Mouse (Mus musculus) limb, embryonic 13.5 days (tissue): ENCODE results near the gene Rprd2. TPM values are rescaled to one million over a fixed set of nuclear protein-coding genes. Genes with fewer than 3 reads are reported as not detected.
"Not testable (repeated sequence)": the region's sequence is repeated elsewhere in the genome, so short reads cannot be mapped to it uniquely, and the experiment has no call there.

Source experiments
- ATAC-seq: fragments of 200-750 bp; cut with Nextera tagmentation; 2 replicates; pipeline ENCODE4 v1.8.0; 2017; ENCODE audit warnings: low read depth, moderate number of reproducible peaks, moderate TSS enrichment; ENCODE audit not compliant: low FRiP score
- H3K27ac ChIP-seq: fragments of 300-500 bp; sonication (generic); 2 replicates; pipeline ENCODE4 v1.5.1; 2015; ENCODE audit warnings: inconsistent platforms, mild to moderate bottlenecking, moderate library complexity
- H3K27me3 ChIP-seq: fragments of 300-500 bp; sonication (generic); 2 replicates; pipeline ENCODE4 v1.6.1; 2015; ENCODE audit warnings: mild to moderate bottlenecking, inconsistent platforms
- H3K36me3 ChIP-seq: fragments of 300-500 bp; sonication (generic); 2 replicates; pipeline ENCODE4 v1.6.1; 2015; ENCODE audit warnings: inconsistent platforms, mild to moderate bottlenecking, moderate library complexity
- H3K4me1 ChIP-seq: fragments of 300-500 bp; sonication (generic); 2 replicates; pipeline ENCODE4 v1.6.1; 2015; ENCODE audit warnings: inconsistent platforms
- H3K4me2 ChIP-seq: fragments of 300-500 bp; sonication (generic); replicated peaks from 2 replicates; pipeline ENCODE4 v1.6.1; 2015; ENCODE audit warnings: inconsistent platforms, mild to moderate bottlenecking, moderate library complexity
- H3K4me3 ChIP-seq: fragments of 300-500 bp; sonication (generic); 2 replicates; pipeline ENCODE4 v1.5.1; 2015; ENCODE audit warnings: moderate library complexity, mild to moderate bottlenecking, inconsistent platforms
- H3K9ac ChIP-seq: fragments of 300-500 bp; sonication (generic); 2 replicates; pipeline ENCODE4 v1.6.1; 2015; ENCODE audit warnings: mild to moderate bottlenecking, inconsistent platforms
- H3K9me3 ChIP-seq: fragments of 300-500 bp; sonication (generic); 2 replicates; pipeline ENCODE4 v1.6.1; 2016; ENCODE audit warnings: inconsistent platforms
- WGBS: fragments of 180-500 bp; shearing (Covaris S2); methylation state at CpG from one replicate; pipeline ENCODE4 v1.1.7; 2015; 5-methylcytosine and 5-hydroxymethylcytosine counted together
- polyA plus RNA-seq: library from polyadenylated mRNA; unstranded; fragments of >200 nt; fragmentation: Nextera tagmentation; extraction: Ambion mirVana; gene quantifications from 2 replicates; pipeline ENCODE4 v1.2.1, GENCODE M21; 2015

The Rprd2 gene
- polyA plus RNA-seq, 1 experiment from 2014 or later: 22.3 TPM

GRCm38 (mm10) chr3:95808384-95808783 lies 10.3 kb downstream of the Rprd2 start:
- Histone ChIP-seq H3K9ac (no peak overlapping the region), H3K36me3 (peaks cover 28% of the 10 kb centered on the region), H3K4me3 (no peak overlapping the region), H3K4me2 (no peak overlapping the region), H3K9me3 (no peaks in the 10 kb centered on the region), H3K27me3 (no peaks in the 10 kb centered on the region), H3K4me1 (no peaks in the 10 kb centered on the region), H3K27ac (no peak overlapping the region)
- WGBS: 66% methylated on average over 2 of the region's 2 CpGs
- ATAC-seq: no peak

GRCm38 (mm10) chr3:95807630-95808029 lies 11.0 kb downstream of the Rprd2 start:
- not testable (repeated sequence) for H3K9ac ChIP-seq, ATAC-seq, H3K9me3 ChIP-seq, H3K4me1 ChIP-seq, H3K4me2 ChIP-seq, H3K4me3 ChIP-seq, H3K27me3 ChIP-seq, H3K27ac ChIP-seq
- 81% methylated on average over 6 of the region's 6 CpGs for WGBS
- H3K36me3 ChIP-seq: peaks cover 28% of the 10 kb centered on the region

DNA sequence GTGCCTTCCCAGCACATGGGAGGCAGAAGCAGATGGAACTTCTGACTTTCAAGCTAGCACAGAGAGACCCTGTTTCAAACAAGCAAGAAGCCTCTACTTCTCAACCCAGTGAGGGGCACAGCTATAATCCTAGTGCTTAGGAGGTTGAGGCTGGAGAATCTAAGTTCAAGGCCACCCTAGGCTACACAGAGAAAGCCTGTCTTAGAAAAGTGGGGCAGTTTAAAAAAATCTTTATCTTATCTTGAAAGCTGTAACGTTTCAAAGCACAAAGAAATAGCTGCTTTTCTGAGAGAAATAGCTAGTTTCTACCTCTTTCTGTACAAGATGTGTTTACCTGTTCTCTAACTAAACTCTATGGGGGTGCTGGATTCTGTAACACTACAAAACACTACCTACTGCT lies 12.0 kb downstream of the Rprd2 start:
- Histone ChIP-seq H3K4me2 (no peak overlapping the region), H3K36me3 (peaks cover 30% of the 10 kb centered on the region), H3K4me1 (no peaks in the 10 kb centered on the region), H3K9me3 (no peaks in the 10 kb centered on the region), H3K9ac (no peak overlapping the region), H3K27ac (no peak overlapping the region), H3K27me3 (no peaks in the 10 kb centered on the region), H3K4me3 (no peak overlapping the region)
- ATAC-seq: no peak
- 95% methylated on average over 1 of the region's 1 CpGs for WGBS

DNA sequence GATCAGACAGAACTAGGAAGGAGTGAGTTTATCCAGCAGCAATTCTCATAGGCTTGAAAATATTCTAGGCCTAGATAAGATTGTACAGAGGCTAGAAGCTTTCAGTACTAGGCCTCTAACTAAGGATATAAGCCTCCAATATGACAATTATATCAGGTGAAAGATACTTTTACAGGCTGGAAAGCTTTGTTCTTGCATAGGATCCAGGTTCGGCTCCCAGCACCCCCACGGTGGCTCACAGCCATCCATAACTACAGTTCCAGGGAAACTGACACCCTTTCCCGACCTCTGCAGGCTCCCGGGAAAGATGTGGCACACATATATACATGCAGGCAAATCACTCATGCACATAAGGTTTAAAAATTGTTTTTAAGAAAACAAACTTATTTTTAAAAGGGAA lies 14.8 kb downstream of the Rprd2 start:
- WGBS: 95% methylated on average over 4 of the region's 4 CpGs
- Histone ChIP-seq H3K9ac (no peak overlapping the region), H3K36me3 (peaks cover 32% of the 10 kb centered on the region), H3K9me3 (no peaks in the 10 kb centered on the region), H3K4me2 (no peak overlapping the region), H3K27ac (no peak overlapping the region), H3K4me1 (no peaks in the 10 kb centered on the region), H3K4me3 (no peak overlapping the region), H3K27me3 (no peaks in the 10 kb centered on the region)
- ATAC-seq: no peak

- Histone ChIP-seq H3K27ac (no peak overlapping the region), H3K9ac (no peak overlapping the region), H3K4me3 (no peak overlapping the region), H3K36me3 (peaks cover 11% of the 10 kb centered on the region), H3K4me1 (no peaks in the 10 kb centered on the region), H3K4me2 (no peak overlapping the region), H3K27me3 (no peaks in the 10 kb centered on the region), H3K9me3 (no peaks in the 10 kb centered on the region)
- WGBS: 86% methylated on average over 4 of the region's 4 CpGs
- no peak for ATAC-seq
Observed at GRCm38 (mm10) chr3:95798756-95799155, 19.9 kb downstream of the Rprd2 start.

- Histone ChIP-seq H3K36me3 (peaks cover 1% of the 10 kb centered on the region), H3K9me3 (no peaks in the 10 kb centered on the region), H3K9ac (no peak overlapping the region), H3K4me2 (no peak overlapping the region), H3K4me1 (no peaks in the 10 kb centered on the region), H3K27ac (no peak overlapping the region), H3K4me3 (no peak overlapping the region), H3K27me3 (no peaks in the 10 kb centered on the region)
- WGBS: 86% methylated on average over 1 of the region's 1 CpGs
- ATAC-seq: no peak
Observed at GRCm38 (mm10) chr3:95794299-95794698, 24.4 kb downstream of the Rprd2 start.

GRCm38 (mm10) chr3:95793662-95794061 lies 25.0 kb downstream of the Rprd2 start:
- Histone ChIP-seq H3K4me3 (no peak overlapping the region), H3K4me1 (no peaks in the 10 kb centered on the region), H3K27ac (no peak overlapping the region), H3K36me3 (peaks cover 5% of the 10 kb centered on the region), H3K4me2 (no peak overlapping the region), H3K9me3 (no peaks in the 10 kb centered on the region), H3K27me3 (no peaks in the 10 kb centered on the region), H3K9ac (no peak overlapping the region)
- WGBS: 76% methylated on average over 2 of the region's 2 CpGs
- ATAC-seq: no peak

DNA sequence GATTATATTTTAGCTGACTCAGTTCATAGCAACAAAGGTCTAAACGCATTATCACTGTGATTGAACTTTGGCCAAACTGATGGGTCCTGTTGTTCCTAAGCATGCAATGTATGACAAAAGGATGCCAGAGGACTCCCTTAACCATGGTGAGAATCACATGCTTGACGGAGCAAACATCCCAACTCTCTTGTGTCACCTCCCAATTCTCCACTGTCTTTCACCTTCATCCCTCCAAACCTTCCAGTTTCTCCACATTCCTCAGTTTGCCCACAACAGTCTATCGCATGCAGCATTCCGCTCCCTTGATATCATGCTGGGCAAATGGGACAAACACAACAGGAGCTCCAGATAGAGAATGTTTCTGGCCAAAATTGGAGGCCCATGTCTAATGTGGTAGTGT lies 33.2 kb downstream of the Rprd2 start:
- no peak for ATAC-seq
- 87% methylated on average over 4 of the region's 4 CpGs for WGBS
- Histone ChIP-seq H3K4me3 (no peak overlapping the region), H3K36me3 (peaks cover 76% of the 10 kb centered on the region), H3K27me3 (no peaks in the 10 kb centered on the region), H3K9ac (no peak overlapping the region), H3K4me2 (no peak overlapping the region), H3K27ac (no peak overlapping the region), H3K4me1 (no peaks in the 10 kb centered on the region), H3K9me3 (no peaks in the 10 kb centered on the region)

DNA sequence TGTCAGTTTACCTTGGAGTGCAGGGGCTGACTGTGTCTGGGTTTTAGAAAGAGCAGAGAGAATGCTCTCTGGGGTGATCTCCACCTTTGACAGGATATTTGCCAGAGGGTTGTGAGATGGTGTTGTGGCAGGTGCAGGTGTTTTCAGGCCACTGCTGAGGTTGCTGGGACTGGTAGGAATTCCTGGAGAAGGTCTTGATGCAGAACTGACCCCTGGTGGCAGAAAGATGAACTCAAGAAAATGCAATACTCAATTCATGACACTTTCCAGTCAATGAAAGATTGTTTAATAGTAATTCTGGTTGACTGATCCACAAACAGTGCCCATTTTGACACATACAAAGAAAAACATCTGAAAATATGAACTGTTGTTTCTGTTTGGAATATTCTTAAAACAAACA lies 46.7 kb downstream of the Rprd2 start:
- Histone ChIP-seq H3K9ac (no peak overlapping the region), H3K36me3 (peaks cover 78% of the 10 kb centered on the region), H3K4me1 (no peaks in the 10 kb centered on the region), H3K4me2 (no peak overlapping the region), H3K4me3 (no peak overlapping the region), H3K27me3 (no peaks in the 10 kb centered on the region), H3K27ac (no peak overlapping the region), H3K9me3 (no peaks in the 10 kb centered on the region)
- no peak for ATAC-seq

DNA sequence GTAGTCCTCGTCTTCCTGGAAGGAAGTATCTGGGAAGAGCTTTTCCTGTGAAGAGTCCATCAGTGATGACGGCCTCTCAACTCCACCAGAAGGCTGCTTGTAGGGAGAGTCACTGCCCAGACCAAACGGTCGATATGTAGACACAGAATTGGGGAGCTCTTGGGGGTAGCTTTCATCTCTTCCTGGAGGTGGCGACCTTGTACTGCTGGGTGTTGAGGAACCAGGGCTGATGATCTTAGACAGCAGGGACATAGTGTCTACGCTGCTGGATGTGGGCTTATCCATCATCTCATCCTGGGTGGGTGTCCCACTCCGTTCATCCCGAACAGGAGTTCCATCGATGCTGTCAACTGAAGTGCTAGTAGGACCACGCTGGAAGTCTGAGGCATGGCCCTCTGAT lies 53.1 kb downstream of the Rprd2 start:
- Histone ChIP-seq H3K4me3 (no peak overlapping the region), H3K27ac (no peak overlapping the region), H3K9me3 (no peaks in the 10 kb centered on the region), H3K4me1 (no peaks in the 10 kb centered on the region), H3K36me3 (peaks cover 70% of the 10 kb centered on the region), H3K9ac (no peak overlapping the region), H3K4me2 (no peak overlapping the region), H3K27me3 (no peaks in the 10 kb centered on the region)
- WGBS: 93% methylated on average over 10 of the region's 10 CpGs
- no peak for ATAC-seq

DNA sequence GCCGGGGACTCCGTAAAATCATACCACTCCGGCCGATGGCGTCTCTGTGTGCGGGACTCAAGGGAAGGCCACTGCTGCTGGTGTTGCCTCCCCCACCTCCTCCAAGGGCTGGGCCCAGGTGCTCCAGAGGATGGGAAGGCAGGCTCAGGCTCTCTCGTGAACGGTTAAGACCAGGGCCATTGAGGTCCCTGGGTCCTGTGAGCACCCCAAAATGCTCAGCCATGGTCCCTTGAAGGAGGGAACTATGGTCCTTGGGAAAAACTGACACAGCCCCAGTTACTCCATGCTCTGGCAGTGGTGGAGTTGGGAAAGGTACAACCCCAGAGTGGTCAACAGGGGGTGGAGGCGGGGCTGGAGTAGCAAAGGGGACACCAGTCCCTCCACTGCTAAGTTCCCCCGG lies 54.9 kb downstream of the Rprd2 start:
- H3K9me3 ChIP-seq: no peaks in the 10 kb centered on the region

GRCm38 (mm10) chr3:95762961-95763360 lies 55.7 kb downstream of the Rprd2 start:
- no peak for ATAC-seq
- Histone ChIP-seq H3K4me3 (no peak overlapping the region), H3K36me3 (peaks cover 51% of the 10 kb centered on the region), H3K4me1 (no peaks in the 10 kb centered on the region), H3K27me3 (no peaks in the 10 kb centered on the region), H3K9ac (no peak overlapping the region), H3K4me2 (no peak overlapping the region), H3K9me3 (no peaks in the 10 kb centered on the region), H3K27ac (no peak overlapping the region)
- 84% methylated on average over 6 of the region's 6 CpGs for WGBS

More for the DNA sequence above, 54.9 kb downstream of the Rprd2 start:
- WGBS: 83% methylated on average over 10 of the region's 10 CpGs
- Histone ChIP-seq H3K27me3 (no peaks in the 10 kb centered on the region), H3K9ac (no peak overlapping the region), H3K27ac (no peak overlapping the region; the same call in 1 of the 2 replicates), H3K36me3 (peaks cover 60% of the 10 kb centered on the region), H3K4me3 (no peak overlapping the region), H3K4me2 (no peak overlapping the region), H3K4me1 (no peaks in the 10 kb centered on the region)
- ATAC-seq: no peak

DNA sequence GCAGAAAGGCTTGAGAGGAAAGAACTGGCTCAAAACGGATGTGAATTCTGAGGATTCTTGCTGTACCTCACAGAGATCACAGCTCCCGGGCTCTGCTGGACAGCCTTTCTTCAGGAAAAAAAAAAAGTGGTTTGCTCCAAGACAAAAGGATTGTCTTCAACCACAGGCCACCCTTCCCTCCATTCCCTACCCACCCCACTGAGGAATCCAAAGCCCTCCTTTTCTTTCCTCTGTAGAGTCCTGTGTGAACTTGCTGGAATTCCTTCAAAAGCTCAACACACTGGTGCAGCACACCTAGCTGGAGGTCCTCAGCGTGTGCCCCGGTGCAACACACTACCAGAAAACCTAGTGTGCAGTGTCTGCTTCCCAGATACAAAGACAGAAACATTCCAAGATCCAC lies 56.9 kb downstream of the Rprd2 start:
- no peak overlapping the region for H3K9ac ChIP-seq
- H3K4me3 ChIP-seq: no peak overlapping the region
- H3K9me3 ChIP-seq: no peaks in the 10 kb centered on the region
- no peaks in the 10 kb centered on the region for H3K4me1 ChIP-seq
- H3K27me3 ChIP-seq: no peaks in the 10 kb centered on the region
- WGBS: 82% methylated on average over 4 of the region's 4 CpGs
- H3K36me3 ChIP-seq: peaks cover 39% of the 10 kb centered on the region
- H3K27ac ChIP-seq: no peak overlapping the region
- ATAC-seq: no peak
- no peak overlapping the region for H3K4me2 ChIP-seq
